Mouse (Mus musculus) hindbrain, embryonic 13.5 days (tissue): ENCODE data around the gene Ryr3. TPM values are rescaled to one million over a fixed set of nuclear protein-coding genes. Genes with fewer than 3 reads are reported as not detected.
A peak's percentile ranks its signal among the peaks of the same experiment; 100 is the strongest.

Experiments used
- ATAC-seq: fragments of 200-750 bp; cut with Nextera tagmentation; 2 replicates; pipeline ENCODE4 v1.8.0; 2017; ENCODE audit warnings: moderate TSS enrichment; ENCODE audit not compliant: low FRiP score
- H3K27ac ChIP-seq: fragments of 300-500 bp; sonication (generic); 2 replicates; pipeline ENCODE4 v1.5.1; 2015; ENCODE audit warnings: inconsistent platforms, mild to moderate bottlenecking, moderate library complexity
- H3K27me3 ChIP-seq: fragments of 300-500 bp; sonication (generic); 2 replicates; pipeline ENCODE4 v1.6.1; 2015; ENCODE audit warnings: mild to moderate bottlenecking, inconsistent platforms
- H3K36me3 ChIP-seq: fragments of 300-500 bp; sonication (generic); 2 replicates; pipeline ENCODE4 v1.6.1; 2015; ENCODE audit warnings: mild to moderate bottlenecking, inconsistent platforms
- H3K4me1 ChIP-seq: fragments of 300-500 bp; sonication (generic); replicated peaks from 2 replicates; pipeline ENCODE4 v1.6.1; 2015; ENCODE audit warnings: inconsistent platforms
- H3K4me2 ChIP-seq: fragments of 300-500 bp; sonication (generic); 2 replicates; pipeline ENCODE4 v1.6.1; 2015; ENCODE audit warnings: inconsistent platforms, mild to moderate bottlenecking, moderate library complexity
- H3K4me3 ChIP-seq: fragments of 300-500 bp; sonication (generic); 2 replicates; pipeline ENCODE4 v1.5.1; 2015; ENCODE audit warnings: mild to moderate bottlenecking, inconsistent platforms
- H3K9ac ChIP-seq: fragments of 300-500 bp; sonication (generic); 2 replicates; pipeline ENCODE4 v1.6.1; 2015; ENCODE audit warnings: mild to moderate bottlenecking, inconsistent platforms
- H3K9me3 ChIP-seq: fragments of 300-500 bp; sonication (generic); 2 replicates; pipeline ENCODE4 v1.6.1; 2016; ENCODE audit warnings: inconsistent platforms
- WGBS: fragments of 180-500 bp; shearing (Covaris S2); methylation state at CpG from one replicate; pipeline ENCODE4 v1.1.7; 2015; 5-methylcytosine and 5-hydroxymethylcytosine counted together
- microRNA-seq: library from miRNA; unstranded; fragments of <30 nt; microRNA quantifications from one replicate; pipeline ENCODE4, GENCODE M21; 2016
- polyA plus RNA-seq: library from polyadenylated mRNA; unstranded; fragments of >200 nt; fragmentation: Nextera tagmentation; extraction: Ambion mirVana; gene quantifications from 2 replicates; pipeline ENCODE4 v1.2.1, GENCODE M21; 2015

Gene Ryr3
- polyA plus RNA-seq, 1 experiment from 2014 or later = 3.9 TPM

- Histone ChIP-seq H3K36me3 (no peaks in the 10 kb centered on the region), H3K9ac (no peak overlapping the region), H3K9me3 (no peaks in the 10 kb centered on the region), H3K27me3 (no peaks in the 10 kb centered on the region), H3K27ac (no peak overlapping the region), H3K4me1 (peaks cover 5% of the 10 kb centered on the region), H3K4me3 (no peak overlapping the region), H3K4me2 (no peak overlapping the region)
- WGBS = 54% methylated on average over 10 of the region's 10 CpGs
- 0 out of 2 replicates have a peak, but pooled peaks have one; percentile 24 for ATAC-seq
Measured at GRCm38 (mm10) chr2:112600222-112600621, 616.7 kb downstream of the Ryr3 start.

- H3K27me3 ChIP-seq = no peaks in the 10 kb centered on the region
- H3K27ac ChIP-seq = no peak overlapping the region
- H3K9ac ChIP-seq = no peak overlapping the region
- H3K4me3 ChIP-seq = no peak overlapping the region
- 85% methylated on average over 1 of the region's 1 CpGs for WGBS
- H3K4me2 ChIP-seq = no peak overlapping the region
- no peaks in the 10 kb centered on the region for H3K9me3 ChIP-seq
- H3K36me3 ChIP-seq = no peaks in the 10 kb centered on the region
- H3K4me1 ChIP-seq = no peaks in the 10 kb centered on the region
- no peak for ATAC-seq
Measured at GRCm38 (mm10) chr2:112597064-112597463, 619.8 kb downstream of the Ryr3 start.

- Histone ChIP-seq H3K4me2 (no peak overlapping the region), H3K4me1 (peaks cover 3% of the 10 kb centered on the region), H3K36me3 (no peaks in the 10 kb centered on the region), H3K27me3 (no peaks in the 10 kb centered on the region), H3K9me3 (no peaks in the 10 kb centered on the region), H3K27ac (no peak overlapping the region), H3K9ac (no peak overlapping the region), H3K4me3 (no peak overlapping the region)
- no peak for ATAC-seq
- WGBS = 79% methylated on average over 5 of the region's 5 CpGs
Measured at GRCm38 (mm10) chr2:112596415-112596814, 620.5 kb downstream of the Ryr3 start.

- no peak overlapping the region for H3K27ac ChIP-seq
- 86% methylated on average over 3 of the region's 3 CpGs for WGBS
Measured at GRCm38 (mm10) chr2:112595807-112596206, 621.1 kb downstream of the Ryr3 start.

GRCm38 (mm10) chr2:112593781-112594180 is 623.1 kb downstream of the Ryr3 start:
- 95% methylated on average over 2 of the region's 2 CpGs for WGBS
- no peaks in the 10 kb centered on the region for H3K36me3 ChIP-seq
- H3K4me1 ChIP-seq = peaks cover 4% of the 10 kb centered on the region
- no peaks in the 10 kb centered on the region for H3K27me3 ChIP-seq
- no peak for ATAC-seq
- no peaks in the 10 kb centered on the region for H3K9me3 ChIP-seq
- H3K4me2 ChIP-seq = no peak overlapping the region
- H3K9ac ChIP-seq = no peak overlapping the region
- no peak overlapping the region for H3K27ac ChIP-seq
- H3K4me3 ChIP-seq = no peak overlapping the region

More at GRCm38 (mm10) chr2:112595807-112596206, 621.1 kb downstream of the Ryr3 start:
- H3K9ac ChIP-seq = no peak overlapping the region
- H3K36me3 ChIP-seq = no peaks in the 10 kb centered on the region
- ATAC-seq = no peak
- no peaks in the 10 kb centered on the region for H3K27me3 ChIP-seq
- H3K4me1 ChIP-seq = peaks cover 4% of the 10 kb centered on the region
- H3K4me2 ChIP-seq = no peak overlapping the region
- H3K9me3 ChIP-seq = no peaks in the 10 kb centered on the region
- H3K4me3 ChIP-seq = no peak overlapping the region

GRCm38 (mm10) chr2:112593322-112593721 is 623.6 kb downstream of the Ryr3 start:
- Histone ChIP-seq H3K27ac (no peak overlapping the region), H3K4me1 (peaks cover 4% of the 10 kb centered on the region), H3K9me3 (no peaks in the 10 kb centered on the region), H3K9ac (no peak overlapping the region), H3K4me2 (no peak overlapping the region), H3K27me3 (no peaks in the 10 kb centered on the region), H3K36me3 (no peaks in the 10 kb centered on the region), H3K4me3 (no peak overlapping the region)
- 69% methylated on average over 2 of the region's 2 CpGs for WGBS
- no peak for ATAC-seq

GRCm38 (mm10) chr2:112591451-112591871 is 625.4 kb downstream of the Ryr3 start:
- Histone ChIP-seq H3K27me3 (no peaks in the 10 kb centered on the region), H3K27ac (peak overlapping the region; percentile 40; the same call in 1 of the 2 replicates), H3K4me1 (peaks cover 4% of the 10 kb centered on the region), H3K36me3 (no peaks in the 10 kb centered on the region), H3K9me3 (no peaks in the 10 kb centered on the region), H3K4me3 (no peak overlapping the region), H3K4me2 (no peak overlapping the region; the same call in 1 of the 2 replicates), H3K9ac (no peak overlapping the region)
- 27% methylated on average over 6 of the region's 6 CpGs for WGBS
- peak; percentile 83 for ATAC-seq

GRCm38 (mm10) chr2:112590985-112591384 is 625.9 kb downstream of the Ryr3 start:
- ATAC-seq = 0 out of 2 replicates have a peak, but pooled peaks have one; percentile 52
- no peaks in the 10 kb centered on the region for H3K9me3 ChIP-seq
- H3K4me2 ChIP-seq = no peak overlapping the region
- no peak overlapping the region for H3K4me3 ChIP-seq
- no peaks in the 10 kb centered on the region for H3K36me3 ChIP-seq
- H3K27me3 ChIP-seq = no peaks in the 10 kb centered on the region
- peak overlapping the region; percentile 40; the same call in 1 of the 2 replicates for H3K27ac ChIP-seq
- H3K9ac ChIP-seq = no peak overlapping the region
- H3K4me1 ChIP-seq = peaks cover 4% of the 10 kb centered on the region
- 76% methylated on average over 7 of the region's 7 CpGs for WGBS

Small RNAs within 50 kb of the gene (microRNA-seq; reads per million reads assigned to microRNA genes)
- not detected for gene Gm44374

Other genes with a start within 250 kb of the Ryr3 start
- gene Tmco5b, start 68.6 kb upstream of the Ryr3 start, polyA plus RNA-seq = not detected in 2 replicates
- 0.73 and 0.96 TPM in 2 replicates for gene Fmn1, start 110.6 kb upstream of the Ryr3 start, polyA plus RNA-seq